In the genomic region with DNA sequence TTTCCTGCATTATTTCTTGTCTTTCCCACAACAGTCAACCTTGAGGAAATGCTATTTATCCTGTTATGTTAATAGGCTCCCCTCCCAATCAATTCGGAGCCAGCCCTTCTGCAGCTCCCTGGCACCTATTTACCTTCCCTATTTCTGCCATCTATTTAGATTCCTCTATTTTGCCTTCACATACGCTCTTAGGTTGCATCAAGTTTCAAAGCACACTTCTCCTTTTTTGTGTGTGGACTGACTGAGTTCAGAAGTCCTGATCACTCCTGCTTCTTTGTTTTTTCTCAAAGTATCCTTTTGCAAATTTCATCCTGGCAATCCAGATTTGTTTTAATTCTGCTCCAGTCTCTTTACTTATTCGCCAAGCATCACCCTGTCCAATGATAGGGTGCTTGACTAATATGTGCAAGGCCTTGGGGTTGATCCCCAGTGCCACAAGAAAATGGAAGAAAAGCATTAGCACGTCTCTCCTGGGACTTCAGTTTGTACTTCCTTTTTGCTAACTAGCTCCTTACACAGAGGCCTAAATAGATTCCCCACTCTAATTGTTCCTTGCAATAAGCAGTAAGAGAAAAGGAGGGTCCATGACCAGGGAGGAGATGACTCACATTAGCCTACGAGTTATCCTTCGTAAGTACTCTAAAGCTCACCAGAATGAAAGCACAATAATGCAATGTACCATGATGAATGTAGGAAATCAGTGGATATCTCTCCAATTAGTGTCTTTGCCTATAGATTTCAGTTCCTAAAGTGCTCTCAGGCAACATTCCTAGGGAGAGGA, we compare ENCODE assay signal across 21 mouse cellular contexts.
A peak's percentile ranks its signal among the peaks of the same experiment; 100 is the strongest.
DNase-seq lines count a peak whose midpoint lies in the region; ATAC-seq and TF ChIP-seq lines count a peak whose summit lies in the region.
"Had no signal": no experiment of that assay in that cellular context is flagged by ENCODE, and none has a peak within 500 bp of the region (broad histone marks: within the 10 kb centered on the region; RNA-seq: fewer than 3 reads in every experiment).

No protein-coding gene starts in this region.

- H3K4me1 ChIP-seq in spleen, adult 2 months (ENCODE audit: control insufficient read depth, insufficient read depth, insufficient read length): peaks cover 20% of the 10 kb centered on the region
- 0 out of 2 replicates have a peak, but pooled peaks cover 2% of the 10 kb centered on the region for H3K4me1 ChIP-seq in olfactory bulb, adult 2 months (ENCODE audit: control insufficient read depth, insufficient read depth, low read length)
- H3K4me1 ChIP-seq: embryonic facial prominence, embryonic 15.5 days; forebrain, embryonic 15.5 days; limb, embryonic 13.5 days; liver, embryonic 13.5 days had no signal

- 46% methylated on average over 6 of the region's 6 CpGs for WGBS in spleen, adult 2 months
- 50% methylated on average over 6 of the region's 6 CpGs for WGBS in olfactory bulb, adult 2 months

- no peak for DNase-seq in spleen, adult 2 months (ENCODE audit: low read depth in 1 of 2, low spot score in 2 of 2)
- DNase-seq in spleen, adult 18-20 months: no peak
- peak; percentile 18 for DNase-seq in MEL-GATA-1-ER (ENCODE audit: extremely low read depth, low read depth)
- DNase-seq in cerebellum, adult 9-10 months: no peak
- no peak for DNase-seq in frontal cortex, postnatal 10 days (ENCODE audit: low spot score in 2 of 2)
- no peak for DNase-seq in layer of hippocampus, postnatal 14 days (ENCODE audit: low spot score in 2 of 2)
- DNase-seq: adrenal gland, adult 8-10 months; cerebellum, adult 8-10 months; gastrocnemius, postnatal 25 days; kidney, adult 2 months; liver, embryonic 13.5 days; lung, embryonic 14.5 days; lung, postnatal 4 days; thymus, postnatal 14 days had no signal

- peak; percentile 75 to 86 for ATAC-seq in hematopoietic stem cell, adult 5-6 weeks (replicated peaks in 1 of 2; ENCODE audit: insufficient read depth in 1 of 2, low FRiP score in 2 of 2, low TSS enrichment in 1 of 2, low read depth in 1 of 2, poor library complexity in 2 of 2, severe bottlenecking in 2 of 2)
- ATAC-seq: forebrain, embryonic 15.5 days had no signal

- 0 out of 2 replicates have a peak, but pooled peaks cover 1% of the 10 kb centered on the region for H3K36me3 ChIP-seq in spleen, adult 2 months (ENCODE audit: control insufficient read depth, insufficient read depth, low read length)
- H3K36me3 ChIP-seq: embryonic facial prominence, embryonic 15.5 days; forebrain, embryonic 15.5 days; limb, embryonic 13.5 days; liver, embryonic 13.5 days had no signal

- no peaks in the 10 kb centered on the region for H3K27me3 ChIP-seq in spleen, adult 2 months (ENCODE audit: control insufficient read depth, insufficient read depth, low read length)
- H3K27me3 ChIP-seq: embryonic facial prominence, embryonic 15.5 days; forebrain, embryonic 15.5 days; limb, embryonic 13.5 days; liver, embryonic 13.5 days had no signal

- no peak for TF ChIP-seq POLR2A in spleen, adult 2 months (IDR thresholded peaks at IDR 0.05; ENCODE audit: low read depth, low read length)
- no peak for TF ChIP-seq POLR2A in olfactory bulb, adult 2 months (IDR thresholded peaks at IDR 0.05; ENCODE audit: insufficient read depth, low read depth, low read length)

- no peak for TF ChIP-seq CTCF in spleen, adult 2 months (IDR thresholded peaks at IDR 0.05; ENCODE audit: extremely low read depth, insufficient read depth, insufficient read length, insufficient replicate concordance)
- TF ChIP-seq CTCF in olfactory bulb, adult 2 months (IDR thresholded peaks at IDR 0.05; ENCODE audit: insufficient read depth, low read depth, low read length): no peak

- H3K4me3 ChIP-seq in spleen, adult 2 months (ENCODE audit: extremely low read depth, insufficient read depth, insufficient read length): no peak overlapping the region
- H3K4me3 ChIP-seq in olfactory bulb, adult 2 months (ENCODE audit: insufficient read depth, low read depth, low read length): no peak overlapping the region
- H3K4me3 ChIP-seq: embryonic facial prominence, embryonic 15.5 days; forebrain, embryonic 15.5 days; limb, embryonic 13.5 days; liver, embryonic 13.5 days had no signal

- H3K27ac ChIP-seq in spleen, adult 2 months (ENCODE audit: insufficient read depth, low read length): peak overlapping the region; percentile 52; the same call in 1 of the 2 replicates
- H3K27ac ChIP-seq in olfactory bulb, adult 2 months (ENCODE audit: insufficient read depth, low read depth, low read length): peak overlapping the region; percentile 82
- H3K27ac ChIP-seq: embryonic facial prominence, embryonic 15.5 days; forebrain, embryonic 15.5 days; hindbrain, embryonic 14.5 days; kidney, postnatal 0 days; limb, embryonic 13.5 days; liver, embryonic 13.5 days had no signal
